Mouse (Mus musculus): Measurements from ENCODE around the gene Gabpa.

DNA sequence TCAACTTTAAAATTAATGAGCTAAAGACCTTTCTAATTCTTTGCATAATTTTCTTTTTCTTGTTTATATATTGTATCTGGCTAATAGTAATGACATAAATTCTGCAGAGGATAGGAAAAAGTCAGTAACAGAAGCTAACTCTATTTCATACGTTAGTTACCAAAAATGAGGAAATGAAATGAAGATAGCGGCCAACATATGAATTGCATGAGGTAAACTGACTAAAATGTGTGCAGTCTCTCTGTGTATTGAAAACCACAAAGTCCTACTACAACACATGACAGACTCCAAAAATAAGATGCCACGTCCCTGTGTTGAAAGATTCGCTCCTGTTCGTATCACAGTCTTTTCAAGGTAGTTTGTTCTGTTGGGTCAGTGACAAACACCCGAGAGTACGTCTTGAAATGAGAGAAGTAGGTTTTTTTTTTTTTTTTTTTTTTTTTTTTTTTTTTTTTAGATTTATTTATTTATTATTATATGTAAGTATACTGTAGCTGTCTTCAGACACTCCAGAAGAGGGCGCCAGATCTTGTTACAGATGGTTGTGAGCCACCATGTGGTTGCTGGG is 47.1 kb downstream of the Gabpa start:
- TF ChIP-seq CTCF (IDR thresholded peaks at IDR 0.05; ENCODE audit: borderline replicate concordance, insufficient read depth, low read length) (no peak), POLR2A (IDR thresholded peaks at IDR 0.05; ENCODE audit: low read depth, low read length) (no peak)
